Mouse (Mus musculus) myocyte (in vitro differentiated cells): ENCODE results near the gene Ddx55.

Experiments used
- CEBPB ChIP-seq: IDR thresholded peaks from 2 replicates; pipeline ENCODE4 v1.6.1; 2011; ENCODE audit warnings: mild to moderate bottlenecking, moderate library complexity; ENCODE audit not compliant: poor library complexity, insufficient read depth, severe bottlenecking
- MAX ChIP-seq: IDR thresholded peaks from one replicate; pipeline ENCODE4 v1.6.1; 2011; ENCODE audit warnings: low read depth, mild to moderate bottlenecking, control low read depth
- MYOG ChIP-seq, 3 experiments: IDR thresholded peaks; one replicate each; pipeline ENCODE4 v1.6.1; 2011; ENCODE audit warnings: control low read depth in 2 of 3, low read depth in 2 of 3, mild to moderate bottlenecking in 2 of 3; ENCODE audit not compliant: insufficient read length in 2 of 3, control insufficient read depth in 1 of 3, insufficient read depth in 1 of 3
- POLR2A ChIP-seq: IDR thresholded peaks from one replicate; pipeline ENCODE4 v1.6.1; 2011; ENCODE audit warnings: low read depth, mild to moderate bottlenecking, control low read depth, moderate library complexity; ENCODE audit not compliant: insufficient read length
- REST ChIP-seq: IDR thresholded peaks from one replicate; pipeline ENCODE4 v1.6.1; 2011; ENCODE audit warnings: mild to moderate bottlenecking, control low read depth, moderate library complexity; ENCODE audit not compliant: insufficient read depth, insufficient read length
- TCF12 ChIP-seq: IDR thresholded peaks from one replicate; pipeline ENCODE4 v1.6.1; 2011; ENCODE audit warnings: mild to moderate bottlenecking, control low read depth; ENCODE audit not compliant: poor library complexity, insufficient read depth, severe bottlenecking

- TF ChIP-seq POLR2A (no peak), TCF12 (no peak), MYOG (IDR thresholded peaks at IDR 0.05; ENCODE audit: control insufficient read depth in 1 of 3, insufficient read depth in 1 of 3, insufficient read length in 2 of 3, low read depth in 2 of 3) (no peak), MAX (no peak), CEBPB (no peak), REST (no peak)
Observed at GRCm38 (mm10) chr5:124523032-124523431, 29.6 kb upstream of the Ddx55 start.
